Mouse (Mus musculus) CH12.LX (cell line): ENCODE measurements around the gene Gm9913.

ENCODE experiments used
- CTCF ChIP-seq, 2 experiments: IDR thresholded peaks in 1 of 2; conservative IDR thresholded peaks in 1 of 2; 2 replicates each; pipeline ENCODE4 v1.5.1; 2011 to 2012; ENCODE audit warnings: low read depth in 2 of 2, low read length in 2 of 2, improper control_type of control experiment in 1 of 2, inconsistent platforms in 1 of 2, mild to moderate bottlenecking in 1 of 2, moderate library complexity in 1 of 2
- POLR2A ChIP-seq: IDR thresholded peaks from 2 replicates; pipeline ENCODE4 v1.6.1; 2011; ENCODE audit warnings: low read depth, mild to moderate bottlenecking, improper control_type of control experiment, low read length

DNA sequence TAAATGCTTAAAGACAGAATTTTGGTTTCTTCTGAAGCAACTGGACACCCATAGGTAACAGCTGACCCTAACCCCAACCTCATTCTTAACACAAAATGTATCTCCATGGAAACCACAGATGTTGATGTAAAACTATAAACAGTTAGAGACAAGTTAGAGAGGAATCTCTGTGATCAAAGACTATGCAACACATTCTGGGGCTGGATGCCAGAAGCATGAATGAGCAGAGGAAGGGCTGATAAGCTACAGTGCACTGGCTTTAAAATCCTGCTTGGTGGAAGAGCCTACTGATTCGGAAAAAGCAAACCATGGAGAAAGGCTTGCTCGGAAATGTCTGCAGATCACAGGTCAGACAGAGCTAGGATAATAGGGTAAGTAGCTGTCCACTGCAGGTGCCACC lies 31.7 kb upstream of the Gm9913 start:
- TF ChIP-seq POLR2A (no peak), CTCF (conservative IDR thresholded peaks at IDR 0.05 in 1 of 2, IDR thresholded peaks at IDR 0.05 in 1 of 2; ENCODE audit: low read depth in 2 of 2, low read length in 2 of 2) (no peak)
